Mouse (Mus musculus): Measurements from ENCODE around the gene Wdr54.

GRCm38 (mm10) chr6:83172240-83172920, 16.2 kb upstream of the Wdr54 start:
- TF ChIP-seq CTCF (IDR thresholded peaks at IDR 0.05; ENCODE audit: low read depth) (no peak), EP300 (IDR thresholded peaks at IDR 0.05; ENCODE audit: low read depth) (no peak)

All from heart, postnatal 0 days (tissue).